Mouse (Mus musculus): Measurements from ENCODE around the gene Tmem256.

GRCm38 (mm10) chr11:69876867-69877266 lies 38.6 kb downstream of the Tmem256 start:
- TF ChIP-seq POLR2A (IDR thresholded peaks at IDR 0.05; ENCODE audit: low read depth, low read length) (peak; percentile 36; the same call in 1 of the 2 replicates), CTCF (IDR thresholded peaks at IDR 0.05; ENCODE audit: borderline replicate concordance, insufficient read depth, low read length) (peak; percentile 87)

Measured in embryonic fibroblast, embryonic 13.5 days (primary cell).